Mouse (Mus musculus) 3T3-L1 (cell line): ENCODE results near the gene Dnah12.
"Not testable (repeated sequence)": the region's sequence is repeated elsewhere in the genome, so short reads cannot be mapped to it uniquely, and the experiment has no call there.

Experiments
- DNase-seq: peaks from one replicate; pipeline ENCODE4 v3.0.0-alpha.2; 2015; ENCODE audit warnings: low read depth, low spot score

Dnah12 gene

DNA sequence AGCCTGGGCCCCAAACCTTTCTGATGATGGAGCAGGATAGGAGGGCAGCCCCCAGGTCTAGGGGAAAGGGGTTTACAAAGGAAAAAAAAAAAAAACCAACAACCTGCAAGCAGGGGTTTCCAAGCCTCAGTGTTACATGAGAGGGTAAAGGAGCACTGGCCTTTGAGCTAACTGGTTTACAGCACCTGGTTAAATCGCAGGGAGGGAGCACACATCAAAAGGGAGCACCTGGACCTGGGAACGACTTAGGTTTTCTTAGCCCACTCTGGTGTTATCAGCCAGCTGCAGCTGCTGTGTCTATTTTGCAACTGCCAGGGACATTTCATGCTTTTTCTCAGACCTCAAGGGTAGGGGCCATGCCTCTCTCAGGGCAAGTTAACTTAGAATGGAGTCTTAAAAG, 26.6 kb downstream of the Dnah12 start:
- DNase-seq: not testable (repeated sequence)

DNA sequence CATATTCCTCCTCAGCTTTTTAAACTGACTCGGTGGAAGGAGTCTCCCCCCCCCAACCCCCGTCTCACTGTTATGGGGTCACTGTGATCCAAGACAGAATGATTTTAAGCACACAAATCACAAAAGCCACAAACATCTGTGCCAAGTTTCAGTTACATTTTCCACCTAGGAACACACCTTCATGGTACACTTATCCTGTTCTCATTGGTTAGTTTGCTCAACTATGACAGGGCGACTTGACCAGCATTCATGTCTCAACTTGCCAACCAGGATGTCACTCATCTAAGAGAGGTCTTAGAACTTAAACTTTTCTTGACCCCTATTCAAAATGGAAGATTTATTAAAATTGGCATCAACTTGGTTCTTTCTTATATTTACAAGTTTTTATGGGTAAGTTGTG, 31.8 kb downstream of the Dnah12 start:
- DNase-seq: no peak

DNA sequence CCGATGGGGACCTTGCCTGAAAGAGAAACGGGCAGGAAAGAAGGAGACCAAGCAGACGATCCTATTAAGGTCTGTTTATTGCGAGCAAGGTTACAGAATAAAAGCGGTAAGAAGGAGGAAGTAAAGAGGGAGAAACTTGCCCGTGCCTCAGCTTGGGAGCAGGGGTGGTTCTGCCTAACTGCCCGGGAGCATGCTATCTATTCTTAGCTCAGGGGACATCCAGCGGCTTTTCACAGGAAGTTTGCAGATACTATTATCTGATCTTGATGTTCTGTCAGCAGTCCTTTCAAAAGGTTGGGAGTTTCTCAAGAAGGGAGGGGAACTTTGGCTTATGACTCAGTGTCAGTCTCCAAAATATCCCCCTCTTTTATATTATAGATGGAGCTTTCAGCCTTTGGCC, 65.5 kb downstream of the Dnah12 start:
- no peak for DNase-seq

DNA sequence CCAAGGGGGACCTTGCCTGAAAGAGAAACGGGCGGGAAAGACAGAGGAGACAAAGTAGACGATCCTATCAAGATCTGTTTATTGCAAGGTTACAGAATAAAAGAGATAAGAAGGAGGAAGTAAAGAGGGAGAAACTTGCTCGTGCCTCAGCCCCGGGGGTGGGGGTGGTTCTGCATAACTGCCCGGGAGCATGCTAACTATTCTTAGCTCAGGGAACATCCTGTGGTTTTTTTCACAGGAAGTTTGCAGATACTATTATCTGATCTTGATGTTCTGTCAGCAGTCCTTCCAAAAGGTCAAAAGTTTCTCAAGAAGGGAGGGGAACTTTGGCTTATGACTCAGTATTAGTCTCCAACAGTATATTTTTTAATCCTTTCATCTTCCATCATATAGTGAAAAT, 71.8 kb downstream of the Dnah12 start:
- no peak for DNase-seq

DNA sequence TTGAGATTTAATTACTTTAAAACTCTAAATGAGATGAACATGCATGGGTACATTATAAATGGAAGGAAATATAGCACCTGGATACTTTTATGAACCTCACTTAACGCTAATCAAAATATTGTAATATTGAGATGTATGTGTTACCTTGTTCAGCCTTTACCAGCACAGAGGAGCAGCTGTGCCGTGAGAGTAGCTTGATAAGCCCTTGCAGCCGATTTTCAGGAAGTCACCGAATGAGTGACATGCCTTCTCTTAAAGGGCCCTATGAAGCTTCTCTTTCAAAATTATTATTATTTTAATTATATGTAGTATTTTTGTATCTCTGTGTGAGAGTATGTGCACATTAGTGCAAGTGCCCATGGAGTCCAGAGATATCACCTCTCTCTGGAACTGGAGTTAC, 75.1 kb downstream of the Dnah12 start:
- DNase-seq: no peak

DNA sequence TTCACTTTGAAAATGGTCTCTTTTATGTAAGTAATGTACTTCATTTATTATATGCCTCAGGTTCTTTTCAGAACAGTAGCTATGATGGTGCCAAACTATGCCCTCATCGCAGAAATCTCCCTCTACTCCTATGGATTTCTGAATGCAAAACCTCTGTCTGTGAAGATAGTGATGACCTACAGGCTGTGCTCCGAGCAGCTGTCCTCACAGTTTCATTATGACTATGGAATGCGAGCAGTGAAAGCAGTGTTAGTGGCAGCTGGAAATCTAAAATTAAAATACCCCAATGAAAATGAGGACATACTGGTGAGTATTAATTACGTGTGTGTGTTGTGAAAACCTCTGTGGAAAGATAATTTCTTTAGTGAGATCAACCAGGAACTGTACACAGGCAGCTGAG, 80.5 kb downstream of the Dnah12 start:
- DNase-seq: no peak

DNA sequence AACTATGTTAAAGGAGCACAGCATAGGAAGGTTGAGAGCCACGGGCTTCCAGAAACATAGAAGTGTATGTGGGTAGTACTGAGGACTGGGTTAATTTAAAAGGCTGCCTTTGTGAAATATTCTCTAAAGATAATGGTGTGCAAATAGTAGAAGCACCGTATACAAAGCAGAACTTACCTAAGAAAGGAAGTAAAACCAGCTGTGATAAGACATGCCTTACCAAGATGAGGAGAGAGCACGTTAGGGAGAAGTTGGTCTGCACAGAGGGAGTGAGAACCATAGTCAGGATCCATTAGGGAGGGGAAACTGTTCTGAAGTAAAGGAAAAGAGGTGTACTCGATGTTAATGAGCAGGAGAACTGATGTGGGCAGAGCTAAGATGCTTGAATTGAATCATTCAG, 90.7 kb downstream of the Dnah12 start:
- no peak for DNase-seq

DNA sequence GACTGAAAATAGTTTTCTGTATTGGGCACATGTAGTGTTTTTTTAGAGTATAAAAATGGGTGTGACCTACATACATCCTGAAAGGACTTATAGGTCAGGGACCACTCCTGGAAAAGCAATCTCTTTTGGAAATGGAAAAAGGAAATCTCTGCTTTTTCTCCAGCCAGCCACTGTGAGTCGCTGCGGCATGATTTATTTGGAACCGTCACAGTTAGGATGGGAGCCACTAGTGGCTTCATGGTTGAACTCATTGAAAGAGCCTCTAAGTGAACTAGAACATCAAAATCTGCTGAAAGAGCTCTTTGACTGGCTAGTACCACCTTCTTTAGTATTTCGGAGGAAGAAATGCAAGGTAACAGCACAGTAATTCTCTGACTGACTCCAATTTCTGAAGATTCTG, 92.6 kb downstream of the Dnah12 start:
- no peak for DNase-seq

DNA sequence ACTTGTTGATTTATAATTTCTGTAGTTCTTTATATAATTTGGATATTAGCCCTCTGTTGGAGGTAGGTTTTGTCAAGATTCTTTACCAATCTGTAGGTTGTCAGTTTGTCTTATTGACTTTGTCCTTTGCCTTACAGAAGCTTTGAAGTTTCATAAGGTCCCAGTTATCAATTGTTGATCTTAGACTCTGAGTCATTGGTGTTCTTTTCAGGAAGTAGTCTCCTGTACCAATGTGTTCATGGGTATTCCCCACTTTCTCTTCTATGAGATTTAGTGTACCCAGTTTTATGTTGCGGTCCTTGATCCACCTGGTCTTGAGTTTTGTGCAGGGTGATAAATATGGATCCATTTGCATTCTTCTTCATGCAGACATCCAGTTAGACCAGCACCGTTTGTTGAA, 101.4 kb downstream of the Dnah12 start:
- no peak for DNase-seq

DNA sequence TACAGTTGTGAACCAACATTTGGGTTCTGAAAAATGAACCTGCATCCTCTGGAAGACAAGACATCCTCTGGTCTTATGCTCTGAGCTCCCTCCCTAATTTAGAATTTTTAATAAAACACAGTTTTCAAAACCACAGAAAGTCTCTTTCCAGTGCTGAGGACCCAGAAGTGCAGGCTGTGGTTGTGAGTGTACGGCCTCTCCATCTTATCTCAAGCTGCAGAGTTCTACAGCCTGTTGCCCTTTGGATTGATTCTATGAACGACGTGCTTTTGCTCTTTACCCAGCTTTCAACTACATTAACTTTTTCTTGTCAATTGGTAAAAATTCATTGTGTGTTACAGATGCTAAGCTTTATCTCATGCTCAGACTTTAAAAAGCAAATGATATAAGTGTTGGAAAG, 105.3 kb downstream of the Dnah12 start:
- no peak for DNase-seq

DNA sequence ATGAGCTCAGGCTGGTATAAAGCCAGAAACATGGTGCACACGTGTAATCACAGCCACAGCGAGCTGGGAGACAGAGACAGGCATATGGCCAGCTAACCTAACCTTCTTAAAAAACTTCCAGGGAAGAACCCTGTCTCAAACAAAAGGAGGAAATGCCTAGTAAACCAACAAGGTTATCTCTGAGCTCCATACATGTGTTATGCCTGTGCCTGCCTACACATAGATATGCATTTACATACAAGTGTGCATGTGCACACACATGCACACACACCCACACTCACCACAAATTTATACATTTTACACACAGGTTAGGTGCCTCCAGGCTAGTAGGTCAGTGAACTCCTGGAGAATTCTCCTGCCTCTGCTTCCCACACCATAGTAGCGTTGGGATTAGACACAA, 106.2 kb downstream of the Dnah12 start:
- no peak for DNase-seq

DNA sequence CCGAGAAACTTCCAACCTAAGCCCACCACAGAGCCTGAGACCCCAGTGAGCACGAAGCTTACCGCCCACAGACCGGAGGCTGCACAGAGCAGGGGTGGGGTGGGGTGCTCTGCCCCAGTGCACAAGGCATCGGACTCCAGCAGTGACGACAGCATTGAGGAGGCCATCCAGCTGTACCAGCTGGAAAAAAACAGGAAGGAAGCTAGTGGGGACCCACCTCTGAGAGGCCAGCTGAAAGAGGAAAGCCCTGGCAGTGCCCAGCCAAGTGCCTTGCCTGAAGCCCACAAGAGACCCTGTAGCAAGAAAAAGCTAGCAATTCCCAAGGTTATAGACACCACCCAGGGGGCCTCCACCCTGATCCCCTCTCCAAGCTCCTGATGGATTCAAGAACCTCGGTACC, 112.4 kb downstream of the Dnah12 start:
- DNase-seq: no peak

DNA sequence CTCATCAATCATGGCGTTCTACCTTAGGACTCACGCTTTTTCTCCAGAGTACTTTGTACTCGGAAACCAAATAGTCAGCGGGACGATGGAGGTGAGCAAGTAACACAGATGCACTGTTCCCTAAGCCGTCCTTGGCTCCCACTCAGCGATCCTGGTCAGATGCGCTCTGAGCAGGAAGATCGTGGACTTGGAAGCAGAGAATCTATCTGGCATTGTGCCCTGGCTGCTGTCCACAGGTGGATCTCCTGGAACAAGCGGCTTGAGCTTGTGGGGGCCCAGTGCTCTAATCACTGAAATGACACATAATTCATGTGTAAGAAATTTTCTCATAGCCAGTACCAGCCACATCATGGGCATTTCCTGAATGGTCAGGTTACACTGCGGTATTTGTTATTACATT, 119.7 kb downstream of the Dnah12 start:
- DNase-seq: no peak

DNA sequence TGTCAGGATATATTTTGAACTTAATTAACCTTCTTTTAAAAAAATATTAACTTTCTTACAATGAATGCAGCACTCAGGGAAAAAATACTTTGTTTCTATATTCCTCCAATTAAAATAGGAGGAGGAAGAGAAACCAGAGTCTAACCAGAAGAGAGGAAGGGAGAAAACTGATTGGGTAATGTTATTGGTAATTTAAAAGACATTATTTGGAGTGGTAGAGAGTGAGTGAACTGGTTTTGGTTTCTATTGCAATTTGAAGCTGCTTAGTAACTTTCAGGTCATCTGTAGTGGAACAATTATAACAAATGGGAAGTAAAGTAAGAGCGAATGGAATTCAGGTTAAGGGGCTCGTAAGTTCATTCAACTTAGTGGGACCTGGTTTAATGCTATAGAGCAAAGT, 120.8 kb downstream of the Dnah12 start:
- no peak for DNase-seq

DNA sequence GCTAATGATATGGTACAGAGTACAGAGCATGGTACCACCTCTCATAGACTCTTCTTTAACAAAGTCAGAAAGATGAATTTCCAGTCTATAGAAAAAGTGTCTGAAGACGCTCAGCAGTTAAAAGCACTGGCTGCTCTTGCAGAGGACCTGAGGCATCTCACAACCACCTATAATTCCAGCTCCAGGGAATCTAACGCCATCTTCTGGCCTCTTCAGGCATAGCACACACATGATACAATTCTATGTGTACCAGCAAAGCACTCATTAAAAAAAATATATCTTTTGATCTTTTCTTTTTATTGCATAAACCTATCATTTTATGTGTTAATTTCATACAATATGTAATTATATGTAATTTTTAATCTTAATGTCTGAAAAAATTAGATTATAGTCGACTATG, 121.8 kb downstream of the Dnah12 start:
- no peak for DNase-seq

DNA sequence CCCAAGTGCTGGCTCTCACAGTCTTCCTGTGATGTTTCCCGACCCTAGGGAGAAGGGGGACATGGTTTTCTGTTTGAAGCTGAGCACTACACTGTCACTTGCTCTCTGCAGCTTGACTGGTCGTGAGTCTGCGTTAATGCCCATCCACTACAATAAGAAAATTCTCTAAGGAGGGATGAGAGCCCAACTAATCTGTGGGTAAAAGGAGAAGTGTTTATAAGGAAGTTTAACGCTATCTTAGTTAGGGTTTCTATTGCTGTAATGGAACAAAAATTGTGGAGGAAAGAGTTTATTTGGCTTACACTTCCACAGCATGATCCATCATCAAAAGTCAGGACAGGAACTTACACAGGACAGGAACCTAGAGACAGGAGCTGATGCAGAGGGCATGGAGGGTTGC, 123.7 kb downstream of the Dnah12 start:
- DNase-seq: no peak

DNA sequence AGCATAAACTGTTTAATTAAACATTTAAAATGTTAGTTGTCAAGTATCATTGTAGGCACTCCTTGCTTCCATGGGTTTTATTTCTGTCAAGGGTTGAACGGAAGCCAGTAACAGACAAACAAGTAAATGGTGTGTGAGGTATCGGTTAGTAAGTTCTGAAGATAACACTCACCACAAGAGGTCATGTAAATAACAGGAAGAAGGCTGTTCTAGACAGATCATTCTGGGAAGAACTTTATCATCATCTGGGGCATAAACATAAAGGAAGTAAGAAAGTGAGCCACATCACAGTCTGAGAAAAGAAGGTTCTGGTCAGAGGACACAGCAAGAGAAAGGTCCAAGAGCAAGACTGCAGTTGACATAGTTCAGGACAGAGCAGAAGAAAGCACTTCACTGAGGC, 132.9 kb downstream of the Dnah12 start:
- DNase-seq: no peak

DNA sequence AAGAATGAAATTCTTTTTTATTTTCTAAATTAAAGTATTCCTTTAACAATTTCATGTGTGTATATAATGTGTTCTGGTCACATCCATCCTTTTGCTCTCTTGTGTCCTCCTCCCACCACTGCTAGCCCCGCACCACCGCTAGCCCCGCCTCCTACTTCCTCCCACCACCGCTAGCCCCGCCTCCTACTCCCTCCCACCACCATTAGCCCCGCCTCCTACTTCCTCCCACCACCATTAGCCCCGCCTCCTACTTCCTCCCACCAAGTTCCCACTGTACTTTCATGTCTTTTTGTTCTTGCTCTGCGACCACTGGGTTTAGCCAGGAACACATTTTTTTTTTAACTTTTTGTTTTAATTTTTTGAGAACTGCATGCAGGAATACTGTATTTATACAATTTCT, 160.0 kb downstream of the Dnah12 start:
- no peak for DNase-seq

DNA sequence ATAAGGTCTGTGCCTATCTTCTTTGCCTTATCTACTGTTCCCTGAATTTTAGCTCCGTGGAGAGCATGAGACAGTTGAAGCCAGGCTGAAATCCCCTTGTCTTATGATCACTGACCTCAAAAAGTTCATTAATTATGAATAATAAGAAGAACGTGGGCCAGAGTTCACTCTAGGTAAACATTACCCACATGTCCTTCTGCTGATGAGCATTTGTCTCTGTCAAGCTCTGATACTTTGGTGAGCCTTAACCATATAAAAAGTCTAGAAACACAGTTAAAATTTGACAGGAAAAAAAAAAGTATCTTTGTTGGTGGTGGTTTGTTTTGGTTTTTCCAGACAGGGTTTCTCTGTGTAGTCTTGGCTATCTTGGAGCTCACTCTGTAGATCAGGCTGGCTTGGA, 161.0 kb downstream of the Dnah12 start:
- DNase-seq: no peak

DNA sequence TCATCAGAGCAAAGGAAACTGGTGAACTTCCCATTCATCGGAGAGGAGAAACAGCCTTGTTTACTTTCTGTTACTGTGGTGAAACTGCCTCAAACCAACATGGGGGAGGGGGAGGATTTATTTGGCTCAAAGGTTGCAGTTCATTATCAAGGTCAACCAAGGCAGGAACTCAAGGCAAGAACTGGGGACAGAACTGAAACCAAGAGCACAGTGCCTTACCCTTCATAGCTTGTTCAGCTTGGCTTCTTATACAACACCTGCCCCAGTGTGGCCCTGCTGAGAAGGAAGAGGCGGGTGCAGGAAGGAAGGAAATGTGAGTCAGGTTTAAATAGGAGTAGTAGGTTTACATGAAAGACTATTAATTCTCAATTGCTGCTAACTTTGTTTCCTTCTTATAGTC, 165.3 kb downstream of the Dnah12 start:
- DNase-seq: no peak

DNA sequence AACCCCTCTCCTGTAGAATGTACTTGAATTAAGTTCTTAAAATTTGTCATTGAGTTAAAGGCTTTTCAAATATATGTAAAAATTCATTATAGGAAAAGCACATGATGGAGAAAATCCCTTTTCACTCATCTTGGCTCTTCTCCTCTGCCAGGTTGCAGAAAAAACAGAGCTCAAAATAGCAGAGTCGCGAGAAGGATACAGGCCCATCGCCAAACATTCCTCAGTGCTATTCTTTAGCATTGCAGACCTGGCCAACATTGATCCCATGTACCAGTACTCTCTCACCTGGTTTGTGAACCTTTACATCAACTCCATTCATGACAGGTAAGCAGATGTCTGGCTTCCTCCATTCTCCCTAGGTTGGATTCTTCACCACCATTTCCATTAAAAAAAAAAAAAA, 165.9 kb downstream of the Dnah12 start:
- DNase-seq: no peak

DNA sequence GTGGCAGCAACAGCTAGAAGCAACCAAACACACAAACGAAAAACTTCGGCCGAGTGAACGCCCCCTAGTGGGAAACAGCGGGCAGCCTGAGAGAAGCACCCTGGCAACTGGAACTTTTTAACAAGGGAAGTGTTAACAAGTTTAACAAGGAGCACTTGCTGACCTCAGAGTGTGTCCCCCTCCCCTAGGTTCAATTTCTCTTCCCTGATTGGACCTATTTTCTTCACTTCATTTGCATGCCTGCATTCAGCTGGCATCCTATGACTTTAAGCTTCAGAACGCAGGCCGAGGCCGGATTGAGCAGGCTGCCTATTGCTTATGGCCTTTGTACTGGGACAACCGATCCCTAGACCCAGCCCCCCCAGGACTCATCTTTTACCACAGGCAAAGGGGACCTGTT, 174.3 kb downstream of the Dnah12 start:
- DNase-seq: peak; percentile 4

DNA sequence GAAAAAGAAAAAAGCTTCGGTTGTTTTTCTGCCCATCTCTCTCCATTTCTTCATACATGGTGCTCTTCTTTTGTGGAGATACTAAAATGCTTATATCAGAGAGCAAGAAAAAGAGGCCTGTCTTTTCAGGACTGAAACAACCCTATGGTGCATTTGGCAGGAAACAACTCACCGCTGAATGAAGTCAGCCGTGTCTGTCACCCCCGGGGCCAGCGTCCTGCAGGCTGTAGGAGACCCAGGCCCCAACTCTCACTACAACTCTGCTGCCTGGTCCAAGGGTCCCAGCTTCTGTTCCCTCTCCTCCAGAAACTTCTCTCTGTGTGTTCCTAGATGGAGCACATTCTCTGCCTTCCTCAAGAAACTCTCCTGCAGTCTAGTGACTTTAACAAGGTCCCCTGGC, 175.2 kb downstream of the Dnah12 start:
- no peak for DNase-seq

DNA sequence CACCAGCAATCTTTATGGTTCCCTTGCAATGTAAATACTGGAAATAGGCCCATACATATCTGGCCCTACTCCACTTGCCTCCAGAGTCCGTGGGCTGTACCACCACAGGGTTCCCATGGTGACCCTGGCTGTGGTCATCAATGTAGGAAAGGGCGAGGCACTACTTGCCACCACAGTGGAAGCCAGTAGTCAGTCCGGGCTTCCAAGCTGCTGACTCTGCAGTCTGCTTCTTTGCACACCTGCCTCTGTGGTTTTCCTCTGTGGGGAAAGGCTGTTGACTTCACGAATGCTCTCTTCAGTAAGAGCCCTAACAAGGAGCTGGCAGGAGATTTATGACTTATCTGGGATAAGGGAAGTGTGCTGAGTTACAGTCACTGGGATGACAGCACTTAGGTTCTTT, 185.7 kb downstream of the Dnah12 start:
- DNase-seq: peak; percentile 3

DNA sequence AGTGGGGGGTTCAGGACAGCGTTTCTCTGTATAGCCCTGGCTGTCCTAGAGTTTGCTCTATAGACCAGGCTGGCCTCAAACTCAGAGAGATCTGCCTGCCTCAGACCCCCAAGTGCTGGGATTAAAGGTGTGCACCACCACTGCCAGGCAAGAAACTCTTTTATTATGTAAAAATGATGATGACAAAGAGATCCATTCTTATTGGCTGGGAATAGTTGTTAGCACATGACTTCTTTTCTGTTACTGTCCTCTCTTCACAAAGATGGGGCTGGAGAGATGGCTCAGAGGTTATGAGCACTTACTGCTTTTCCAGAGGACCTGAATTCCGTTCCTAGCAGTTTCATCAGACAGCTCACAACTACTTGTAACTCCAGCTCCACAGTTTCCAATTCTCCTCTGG, 186.9 kb downstream of the Dnah12 start:
- no peak for DNase-seq
